Mouse (Mus musculus) cortical plate, adult 2 months (tissue): ENCODE results near the gene Dock10.

Experiments used
- CTCF ChIP-seq: fragments of 200-500 bp; IDR thresholded peaks from 2 replicates; pipeline ENCODE4 v1.5.1; 2011; ENCODE audit warnings: mild to moderate bottlenecking, control low read depth, low read length; ENCODE audit not compliant: insufficient read depth; ENCODE audit errors: extremely low read depth
- POLR2A ChIP-seq: fragments of 200-500 bp; IDR thresholded peaks from 2 replicates; pipeline ENCODE4 v1.6.1; 2011; ENCODE audit warnings: mild to moderate bottlenecking, low read length, control low read depth; ENCODE audit not compliant: insufficient read depth; ENCODE audit errors: extremely low read depth

DNA sequence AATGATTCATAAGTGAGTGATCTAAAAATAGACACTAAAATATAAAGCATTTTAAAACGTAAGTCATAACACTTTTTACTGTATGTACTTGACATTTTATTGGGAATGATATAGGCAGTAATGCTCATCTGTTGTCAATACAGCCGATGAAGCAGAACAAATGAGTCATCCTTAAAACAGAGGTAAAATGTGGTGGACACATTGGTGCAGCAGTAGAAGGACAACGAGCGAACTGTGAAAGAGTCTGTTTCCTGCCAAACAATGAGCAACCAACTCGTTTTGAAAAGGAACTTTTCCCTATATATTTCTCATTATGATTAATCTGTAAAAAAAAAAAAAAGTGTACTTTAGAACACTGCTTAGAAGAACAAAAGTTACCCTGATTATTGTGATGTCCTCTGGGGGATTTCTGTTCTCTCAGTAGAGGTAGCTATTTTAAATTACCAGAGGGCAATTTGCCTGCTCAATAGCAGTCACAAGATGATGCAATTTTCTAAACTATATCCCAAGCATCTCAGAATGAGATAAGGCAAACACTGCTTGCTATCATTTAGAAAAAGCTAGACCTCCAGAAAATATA is 20.4 kb downstream of the Dock10 start:
- TF ChIP-seq POLR2A (no peak), CTCF (no peak)
